In genomic region chr10:123092577-123092976, GRCm38 (mm10) we compare ENCODE assay signal across 20 mouse cellular contexts. TPM values are rescaled to one million over a fixed set of nuclear protein-coding genes. Genes with fewer than 3 reads are reported as not detected.
A peak's percentile ranks its signal among the peaks of the same experiment; 100 is the strongest.
DNase-seq lines count a peak whose midpoint lies in the region; ATAC-seq lines count a peak whose summit lies in the region.
"Had no signal": no experiment of that assay in that cellular context is flagged by ENCODE, and none has a peak within 500 bp of the region (broad histone marks: within the 10 kb centered on the region; RNA-seq: fewer than 3 reads in every experiment).

No protein-coding gene starts in this region.

- no peak for ATAC-seq in liver, embryonic 11.5 days (replicated peaks; ENCODE audit: low FRiP score)

- H3K27ac ChIP-seq in liver, embryonic 11.5 days (ENCODE audit: low read depth, low read length) = no peak overlapping the region
- H3K27ac ChIP-seq: embryonic facial prominence, embryonic 10.5 days; embryonic facial prominence, embryonic 12.5 days; forebrain, embryonic 13.5 days; forebrain, embryonic 15.5 days had no signal

- no peak overlapping the region for H3K4me2 ChIP-seq in liver, embryonic 11.5 days
- H3K4me2 ChIP-seq: embryonic facial prominence, embryonic 12.5 days; forebrain, embryonic 13.5 days; forebrain, embryonic 15.5 days had no signal

- no peaks in the 10 kb centered on the region for H3K4me1 ChIP-seq in liver, embryonic 11.5 days (replicated peaks; ENCODE audit: control insufficient read depth, insufficient read depth, low read length)
- H3K4me1 ChIP-seq: embryonic facial prominence, embryonic 10.5 days; embryonic facial prominence, embryonic 12.5 days; forebrain, embryonic 13.5 days; forebrain, embryonic 15.5 days had no signal

- DNase-seq in heart, adult 11 months = peak; percentile 51
- DNase-seq in heart, postnatal 36 days = no peak
- peak; percentile 9 for DNase-seq in liver, embryonic 11.5 days (ENCODE audit: low spot score)
- DNase-seq in liver = no peak
- DNase-seq in layer of hippocampus, adult 18-20 months (ENCODE audit: low spot score in 2 of 2) = no peak
- DNase-seq: adrenal gland, adult 8-10 months; adrenal gland, postnatal 14 days; adrenal gland, postnatal 36 days; B cell, adult 2 months; cerebellum, adult 11-12 months; cerebellum, adult 2 months; cerebellum, adult 9-10 months; cerebellum, postnatal 25 days had no signal

- H3K27me3 ChIP-seq in liver, embryonic 11.5 days (replicated peaks; ENCODE audit: control insufficient read depth, insufficient read depth, low read length) = no peaks in the 10 kb centered on the region
- H3K27me3 ChIP-seq: CH12.LX; embryonic facial prominence, embryonic 12.5 days; forebrain, embryonic 13.5 days; forebrain, embryonic 15.5 days; Patski had no signal

- H3K4me3 ChIP-seq in liver, embryonic 11.5 days (ENCODE audit: low read depth, low read length) = no peak overlapping the region
- H3K4me3 ChIP-seq: embryonic facial prominence, embryonic 10.5 days; embryonic facial prominence, embryonic 12.5 days; forebrain, embryonic 13.5 days; forebrain, embryonic 15.5 days had no signal

- no peaks in the 10 kb centered on the region for H3K9me3 ChIP-seq in liver, embryonic 11.5 days (ENCODE audit: control insufficient read depth, low read length)
- H3K9me3 ChIP-seq: embryonic facial prominence, embryonic 10.5 days; embryonic facial prominence, embryonic 12.5 days; forebrain, embryonic 13.5 days; forebrain, embryonic 15.5 days; G1E had no signal

- H3K9ac ChIP-seq in liver, embryonic 11.5 days (ENCODE audit: low read depth, low read length) = no peak overlapping the region
- H3K9ac ChIP-seq: embryonic facial prominence, embryonic 12.5 days; forebrain, embryonic 13.5 days; forebrain, embryonic 15.5 days had no signal

- 42% methylated on average over 3 of the region's 3 CpGs for WGBS in liver, embryonic 11.5 days

- intact Hi-C loops in heart, postnatal 36 days (cut with DNase I) = loop anchor here (5.0 kb wide), 1 partner anchor 50 kb away; no protein-coding TSS in a partner anchor

- H3K36me3 ChIP-seq in liver, embryonic 11.5 days (ENCODE audit: control insufficient read depth, insufficient read depth, low read length) = no peaks in the 10 kb centered on the region
- H3K36me3 ChIP-seq: embryonic facial prominence, embryonic 10.5 days; embryonic facial prominence, embryonic 12.5 days; forebrain, embryonic 15.5 days; G1E had no signal

RNA-seq across cellular contexts. Expression of gene Mon2, which starts 16.3 kb away (rescaled TPM):
- total RNA-seq in heart, postnatal 36 days (2021) = 10 to 100 TPM; 43.0 to 43.9 TPM
- polyA plus RNA-seq in liver, embryonic 11.5 days (2014; fragmentation: Nextera tagmentation; extraction: Ambion mirVana) = 17.9 and 19.3 TPM in 2 replicates
- 10 to 100 TPM; 90.8 to 92.6 TPM for total RNA-seq in layer of hippocampus, adult 18-20 months (2021)

Comparison
In these comparisons a context has a peak if more than half of its experiments do, and no peak if none do; other contexts are left out.
1. DNase-seq: peak in heart, adult 11 months (single experiment) and liver, embryonic 11.5 days (single experiment); none in heart, postnatal 36 days (0 of 2), liver (single experiment) and layer of hippocampus, adult 18-20 months (0 of 2).